Mouse (Mus musculus) thymus, postnatal 36 days (tissue): Measurements from ENCODE around the gene P4ha2.

ENCODE experiments used
- DNase-seq, 2 experiments: peaks; one replicate each; pipeline ENCODE4 v3.0.0; 2022; ENCODE audit warnings: mixed read lengths in 2 of 2

Gene P4ha2

DNA sequence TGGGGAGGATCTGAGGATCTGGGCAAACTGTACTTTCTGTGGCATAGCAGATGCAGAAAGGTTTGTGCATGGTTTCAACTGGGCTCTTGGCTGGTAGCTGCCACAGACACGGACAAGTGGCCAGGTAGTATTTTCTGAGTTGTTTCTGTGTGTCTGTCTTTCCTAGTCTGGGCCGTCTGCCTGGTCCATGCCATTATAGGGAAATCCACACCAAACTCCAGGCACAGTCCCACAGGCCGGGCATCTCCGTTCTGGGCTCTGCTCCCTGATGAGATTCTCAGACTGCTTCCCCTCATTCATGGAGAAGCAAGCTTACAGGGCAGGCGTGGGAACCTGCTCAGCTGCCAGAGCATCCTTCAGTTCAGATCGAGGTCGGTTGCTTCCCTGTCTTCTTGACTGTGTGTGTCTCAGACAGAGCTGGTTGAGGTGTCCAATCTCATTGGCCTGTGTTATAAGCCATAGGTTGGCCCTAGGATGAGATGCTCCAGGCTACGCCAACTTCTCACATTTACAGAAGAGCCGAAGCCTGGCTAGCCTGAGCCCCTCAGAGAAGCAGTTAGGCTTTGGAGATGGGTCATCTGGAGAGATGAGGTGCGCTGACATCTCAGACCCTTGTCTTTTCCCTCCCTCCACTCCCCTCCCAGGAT is at the start of gene P4ha2:
P4ha2 (plus strand) TSS at position 51 of the 647 bp plus-strand sequence.
- no peak for DNase-seq

- DNase-seq, result no peak
Observed at GRCm38 (mm10) chr11:54050205-54050604, 49.7 kb upstream of the P4ha2 start.

GRCm38 (mm10) chr11:54051161-54051560 is 48.7 kb upstream of the P4ha2 start:
- no peak for DNase-seq

DNA sequence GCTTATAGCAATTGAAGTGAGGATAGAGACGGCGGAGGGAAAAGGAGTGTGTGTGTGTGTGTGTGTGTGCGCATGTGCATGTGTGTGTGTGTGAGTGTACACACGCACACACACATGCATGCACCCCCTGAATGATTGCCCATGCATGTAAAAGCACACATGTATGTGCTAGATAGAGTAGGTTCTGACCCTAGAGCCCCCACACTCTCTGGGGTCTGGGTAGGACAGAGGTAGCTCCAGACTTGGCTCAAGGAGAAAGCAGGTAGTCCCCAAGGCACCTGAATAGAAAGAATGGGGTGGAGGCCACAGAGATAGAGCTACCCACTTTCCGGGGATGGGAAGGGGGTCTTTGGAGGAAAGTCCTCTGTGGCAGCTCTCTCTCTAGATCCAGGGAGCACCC is 47.8 kb upstream of the P4ha2 start:
- no peak for DNase-seq

DNA sequence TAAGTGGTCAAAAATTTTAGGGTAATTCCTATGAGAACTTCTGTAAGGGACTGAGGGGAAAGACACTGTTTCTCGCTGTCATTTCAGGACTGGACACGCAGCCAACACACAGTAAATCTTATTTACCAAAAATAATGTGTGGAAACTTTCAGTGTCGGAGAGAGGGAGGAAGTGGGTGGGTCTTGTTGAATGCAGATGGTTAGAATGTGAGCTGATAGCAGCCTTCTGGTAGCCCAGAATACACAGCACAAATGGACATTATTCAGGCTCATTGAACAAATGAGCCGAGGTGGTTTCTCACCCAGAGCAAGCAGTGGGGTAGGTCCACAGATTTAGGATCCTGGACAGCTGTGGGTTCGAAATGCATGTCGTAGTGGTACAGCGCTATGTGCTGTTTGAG is 46.8 kb upstream of the P4ha2 start:
- no peak for DNase-seq

GRCm38 (mm10) chr11:54054257-54054656 is 45.6 kb upstream of the P4ha2 start:
- DNase-seq, result peak in 1 of 2 experiments; percentile 17

- no peak for DNase-seq
Observed at GRCm38 (mm10) chr11:54056132-54056531, 43.8 kb upstream of the P4ha2 start.

DNA sequence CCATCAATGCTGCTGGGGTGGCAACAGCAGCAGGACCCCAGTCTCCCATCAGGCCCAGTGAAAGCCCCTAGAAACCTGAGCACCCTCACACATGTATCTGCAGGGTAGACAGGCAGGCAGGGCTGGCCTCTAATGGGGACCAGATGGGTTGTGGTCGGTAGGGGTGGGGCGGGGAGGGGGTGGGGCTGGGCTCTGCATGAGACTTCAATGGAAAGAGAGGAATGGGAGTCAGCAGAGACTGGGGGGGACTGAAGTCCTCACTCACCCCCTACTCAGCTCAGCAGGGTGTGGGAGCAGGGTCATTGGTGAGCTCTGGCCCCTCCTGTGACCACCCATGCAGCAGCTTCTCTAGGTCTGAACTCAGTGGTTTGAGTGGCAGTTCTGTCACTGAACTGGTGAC is 42.5 kb upstream of the P4ha2 start:
- DNase-seq, result no peak

- no peak for DNase-seq
Observed at GRCm38 (mm10) chr11:54058056-54058617, 41.8 kb upstream of the P4ha2 start.

GRCm38 (mm10) chr11:54058643-54059042 is 41.3 kb upstream of the P4ha2 start:
- peak in 1 of 2 experiments; percentile 13 for DNase-seq

DNA sequence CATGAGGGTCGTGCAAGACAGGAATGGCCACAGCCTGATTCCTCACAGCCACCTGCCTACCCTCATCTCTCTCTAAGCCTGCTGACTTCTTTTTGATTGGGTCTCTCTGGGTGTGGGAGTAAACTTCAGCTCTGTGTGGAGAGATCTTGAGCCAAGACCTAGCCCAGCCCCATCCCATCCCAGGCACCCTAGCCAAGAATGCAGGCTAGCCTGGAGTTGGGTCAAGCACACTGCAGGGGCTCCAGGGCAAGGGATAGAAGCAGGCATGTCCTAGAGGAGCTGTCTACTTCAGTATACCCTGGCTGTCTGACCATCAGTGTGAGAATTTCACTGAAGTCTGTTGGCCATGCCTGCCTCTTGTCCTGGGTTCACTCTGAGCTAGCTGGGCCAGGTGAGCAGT is 40.4 kb upstream of the P4ha2 start:
- DNase-seq, result no peak

DNA sequence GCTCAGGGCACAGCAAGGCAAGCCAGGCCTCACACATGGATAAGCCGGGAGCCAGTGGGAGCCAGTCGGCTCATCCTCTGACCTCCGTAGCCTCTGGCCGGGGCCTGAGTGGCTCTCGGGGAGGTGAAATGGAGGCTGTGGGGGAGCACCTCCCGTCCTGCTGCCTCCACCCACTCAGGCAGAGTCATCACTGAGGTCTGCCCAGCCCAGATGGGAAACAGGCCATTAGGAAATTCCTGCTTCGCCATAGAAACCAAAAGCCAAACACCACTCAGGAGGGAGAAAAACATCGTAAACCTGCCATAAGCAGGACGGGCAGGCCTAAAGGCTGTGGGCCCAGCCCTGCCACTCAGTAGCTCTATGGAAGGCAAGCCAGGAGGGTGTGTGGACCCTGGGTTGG is 39.6 kb upstream of the P4ha2 start:
- DNase-seq, result peak in 1 of 2 experiments; percentile 10

- no peak for DNase-seq
Observed at GRCm38 (mm10) chr11:54062086-54062752, 37.7 kb upstream of the P4ha2 start.

DNA sequence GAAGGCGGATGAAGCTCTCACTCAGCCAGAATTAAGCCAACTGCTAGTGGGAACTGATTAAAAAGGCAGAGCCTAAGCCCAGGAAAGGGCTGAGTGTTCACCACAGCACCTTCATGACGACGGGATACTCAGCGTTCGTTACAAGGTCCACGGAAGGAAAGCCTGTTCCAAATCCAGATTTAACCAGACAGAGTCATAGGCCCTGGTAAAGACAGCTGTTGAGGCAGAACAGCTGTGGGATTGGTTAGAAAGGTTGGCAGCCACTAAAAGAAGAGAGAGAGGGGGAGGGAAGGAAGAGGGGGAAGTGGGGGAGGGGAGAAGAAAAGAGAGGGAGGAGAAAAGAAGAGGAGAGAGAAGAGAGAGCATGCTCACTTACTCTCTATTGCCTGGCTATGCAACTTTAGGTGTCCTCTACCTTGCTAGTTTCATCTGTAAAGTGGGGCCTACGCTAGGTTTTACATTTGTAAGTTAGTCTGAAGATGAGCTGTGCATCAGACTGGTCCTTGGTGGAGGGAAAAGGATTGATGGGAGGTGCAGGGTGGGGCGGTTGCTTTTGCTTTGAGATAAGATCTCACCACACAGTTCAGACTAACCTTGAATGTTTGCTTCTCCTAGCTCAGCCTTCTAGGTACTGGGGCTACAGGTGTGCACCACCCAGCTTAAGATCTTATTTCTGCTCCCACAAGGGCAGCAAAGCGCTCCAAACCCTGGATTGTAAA is 37.0 kb upstream of the P4ha2 start:
- DNase-seq, result peak; percentile 48 to 62

DNA sequence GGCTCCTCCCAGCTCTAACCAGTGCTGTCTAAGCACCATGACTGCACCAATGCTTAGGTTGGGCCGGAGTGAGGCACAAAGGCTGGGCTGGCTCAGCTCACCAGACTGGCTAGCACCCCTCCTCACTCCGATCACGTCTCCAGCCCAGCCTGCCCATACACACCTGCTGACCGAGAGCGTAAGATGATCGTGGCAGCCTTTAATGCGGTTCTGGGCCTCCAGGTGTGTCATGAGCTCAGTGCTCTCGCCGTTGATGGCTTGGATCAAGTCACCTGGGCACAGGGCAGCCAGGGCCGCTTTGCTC is 36.5 kb upstream of the P4ha2 start:
- DNase-seq, result no peak

DNA sequence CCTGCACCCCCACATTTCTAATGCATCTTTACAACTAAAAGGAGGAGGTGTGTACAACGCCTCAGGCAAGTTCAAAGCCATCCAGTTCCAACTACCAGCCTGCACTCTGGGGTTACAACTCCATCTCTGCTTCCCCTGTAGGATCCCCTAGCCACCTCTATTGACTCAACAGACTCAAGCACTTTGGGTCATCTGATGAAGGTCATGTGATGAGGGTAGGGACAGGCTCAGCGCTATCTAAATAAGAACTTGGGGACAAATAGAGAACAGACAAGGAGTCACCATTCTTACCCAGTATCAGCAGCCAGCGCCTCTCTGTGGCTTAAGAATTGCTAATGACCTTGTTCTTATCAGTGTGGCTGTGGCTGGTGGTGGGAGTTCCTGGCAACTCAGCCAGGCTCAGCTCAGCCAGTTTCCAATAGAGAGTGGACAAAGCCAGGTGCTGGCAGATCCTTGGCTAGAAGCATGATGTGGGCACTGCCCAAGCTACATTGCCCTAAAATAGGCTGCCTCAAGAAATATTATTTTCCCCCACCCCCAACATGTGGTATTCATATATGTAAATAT is 35.4 kb upstream of the P4ha2 start:
- no peak for DNase-seq

GRCm38 (mm10) chr11:54065106-54065914 is 34.6 kb upstream of the P4ha2 start:
- peak in 1 of 2 experiments; percentile 30 for DNase-seq

DNA sequence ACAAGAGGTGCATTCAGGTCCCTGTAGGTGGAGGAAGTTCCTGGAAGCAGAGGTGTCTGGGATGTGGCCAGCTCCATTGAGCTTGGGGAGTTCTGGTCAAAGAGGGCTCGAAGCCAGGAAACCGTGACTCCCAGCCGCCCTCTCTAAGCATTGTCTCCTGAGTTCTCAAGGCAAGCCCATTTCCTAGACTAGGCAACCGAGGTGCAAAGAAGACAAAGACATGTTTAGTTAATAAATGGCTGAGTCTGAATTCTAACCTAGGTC is 34.0 kb upstream of the P4ha2 start:
- DNase-seq, result no peak

GRCm38 (mm10) chr11:54066400-54066799 is 33.5 kb upstream of the P4ha2 start:
- no peak for DNase-seq

GRCm38 (mm10) chr11:54067318-54067995 is 32.4 kb upstream of the P4ha2 start:
- DNase-seq, result no peak

DNA sequence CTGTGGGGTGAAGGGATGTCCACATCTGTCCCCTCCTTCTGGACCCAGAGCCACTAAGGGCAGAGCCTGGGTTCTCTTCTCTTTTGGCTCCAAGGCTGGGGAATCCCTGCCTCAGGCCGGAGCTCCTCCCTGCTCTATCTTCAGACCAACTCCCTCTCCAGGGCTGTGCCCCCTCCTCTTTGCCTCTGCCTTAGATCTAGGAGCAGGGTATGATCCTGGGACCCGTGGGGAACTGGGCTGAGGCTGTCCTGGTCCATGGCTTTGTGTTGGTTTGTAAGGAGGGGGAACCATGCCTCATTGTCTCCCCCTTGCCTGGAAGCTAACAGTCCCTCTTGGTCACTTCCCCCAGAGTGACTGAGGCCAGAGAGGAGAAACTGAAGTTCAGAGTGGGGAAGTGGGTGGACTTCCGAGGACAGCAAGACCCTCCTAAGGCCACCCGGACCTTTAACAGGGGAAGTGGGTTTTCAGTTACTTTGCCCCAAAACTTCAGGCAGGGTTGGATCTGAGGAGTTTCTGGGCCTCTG is 31.8 kb upstream of the P4ha2 start:
- no peak for DNase-seq
